8 mouse cellular contexts compared by ENCODE assay signal in genomic region chr11:54256624-54257376, GRCm38 (mm10). TPM values are rescaled to one million over a fixed set of nuclear protein-coding genes. Genes with fewer than 3 reads are reported as not detected.
DNase-seq lines count a peak whose midpoint lies in the region; ATAC-seq and TF ChIP-seq lines count a peak whose summit lies in the region.
"Had no signal": no experiment of that assay in that cellular context is flagged by ENCODE, and none has a peak within 500 bp of the region (broad histone marks: within the 10 kb centered on the region; RNA-seq: fewer than 3 reads in every experiment).

No protein-coding gene starts in this region.

- ATAC-seq in forebrain, postnatal 0 days: peak; percentile 86
- ATAC-seq in hindbrain, embryonic 14.5 days (ENCODE audit: low FRiP score): peak; percentile 78; the same call in 1 of the 2 replicates

- peak; percentile 95 for DNase-seq in MN1 (ENCODE audit: low spot score)
- DNase-seq in brain, adult 2 months (ENCODE audit: low read depth, low spot score): peak; percentile 94
- peak; percentile 78 for DNase-seq in forebrain, postnatal 0 days
- DNase-seq in hindbrain, embryonic 14.5 days (ENCODE audit: low spot score): peak; percentile 81
- DNase-seq in left cerebral cortex, adult 2 months (ENCODE audit: extremely low spot score in 1 of 2, low spot score in 2 of 2): peak; percentile 43 to 49
- peak; percentile 83 for DNase-seq in mesoderm, embryonic 11.5 days (ENCODE audit: low read depth, low spot score)

- H3K4me3 ChIP-seq in forebrain, postnatal 0 days (ENCODE audit: low read depth, low read length): no peak overlapping the region
- H3K4me3 ChIP-seq in hindbrain, embryonic 14.5 days (replicated peaks; ENCODE audit: low read length): no peak overlapping the region
- H3K4me3 ChIP-seq in left cerebral cortex, adult 2 months: no peak overlapping the region
- H3K4me3 ChIP-seq in small intestine, adult 2 months (ENCODE audit: low read depth, low read length): no peak overlapping the region

- no peaks in the 10 kb centered on the region for H3K27me3 ChIP-seq in forebrain, postnatal 0 days (ENCODE audit: insufficient read depth, low read length)
- no peaks in the 10 kb centered on the region for H3K27me3 ChIP-seq in hindbrain, embryonic 14.5 days (ENCODE audit: control insufficient read depth, insufficient read depth, low read length)
- H3K27me3 ChIP-seq in small intestine, adult 2 months (ENCODE audit: control insufficient read depth, insufficient read depth, low read length): no peaks in the 10 kb centered on the region

- no peaks in the 10 kb centered on the region for H3K36me3 ChIP-seq in forebrain, postnatal 0 days (ENCODE audit: insufficient read depth)
- H3K36me3 ChIP-seq in hindbrain, embryonic 14.5 days (replicated peaks; ENCODE audit: control insufficient read depth, insufficient read depth): no peaks in the 10 kb centered on the region
- H3K36me3 ChIP-seq in small intestine, adult 2 months (ENCODE audit: control insufficient read depth, insufficient read depth, low read length): no peaks in the 10 kb centered on the region

- no peaks in the 10 kb centered on the region for H3K9me3 ChIP-seq in forebrain, postnatal 0 days (ENCODE audit: low read length)
- H3K9me3 ChIP-seq in hindbrain, embryonic 14.5 days (ENCODE audit: control insufficient read depth, low read length): no peaks in the 10 kb centered on the region

- intact Hi-C loops in left cerebral cortex, adult 2 months (cut with DNase I): loop anchor here (1.0 to 10.0 kb wide), 3 partner anchors 112 to 322 kb away; no protein-coding TSS in a partner anchor

- TF ChIP-seq POLR2A in small intestine, adult 2 months (IDR thresholded peaks at IDR 0.05; ENCODE audit: low read depth, low read length): no peak

- H3K4me1 ChIP-seq in forebrain, postnatal 0 days (ENCODE audit: insufficient read depth): no peaks in the 10 kb centered on the region
- no peaks in the 10 kb centered on the region for H3K4me1 ChIP-seq in hindbrain, embryonic 14.5 days (replicated peaks; ENCODE audit: control insufficient read depth, insufficient read depth, low read length)
- no peaks in the 10 kb centered on the region for H3K4me1 ChIP-seq in small intestine, adult 2 months (ENCODE audit: control insufficient read depth, insufficient read depth, insufficient read length, low read length)

- 31% methylated on average over 3 of the region's 3 CpGs for WGBS in forebrain, postnatal 0 days
- WGBS in hindbrain, embryonic 14.5 days: 37% methylated on average over 3 of the region's 3 CpGs
- 74% methylated on average over 3 of the region's 3 CpGs for WGBS in small intestine, adult 2 months

- H3K9ac ChIP-seq in forebrain, postnatal 0 days: no peak overlapping the region
- H3K9ac ChIP-seq in hindbrain, embryonic 14.5 days: no peak overlapping the region

- no peak overlapping the region for H3K4me2 ChIP-seq in forebrain, postnatal 0 days (ENCODE audit: low read depth)
- no peak overlapping the region for H3K4me2 ChIP-seq in hindbrain, embryonic 14.5 days (replicated peaks)

- no peak overlapping the region for H3K27ac ChIP-seq in forebrain, postnatal 0 days (ENCODE audit: low read depth, low read length)
- H3K27ac ChIP-seq in hindbrain, embryonic 14.5 days: no peak overlapping the region
- H3K27ac ChIP-seq in left cerebral cortex, adult 2 months: no peak overlapping the region
- H3K27ac ChIP-seq in small intestine, adult 2 months (ENCODE audit: insufficient read depth, low read depth, low read length): no peak overlapping the region

- TF ChIP-seq CTCF in forebrain, postnatal 0 days (IDR thresholded peaks at IDR 0.05; ENCODE audit: low read depth): peak; percentile 80
- TF ChIP-seq CTCF in left cerebral cortex, adult 2 months (IDR thresholded peaks at IDR 0.05): peak; percentile 65
- TF ChIP-seq CTCF in small intestine, adult 2 months (IDR thresholded peaks at IDR 0.05; ENCODE audit: extremely low read depth, insufficient read length, insufficient replicate concordance, low read depth, low read length): peak; percentile 60; the same call in 1 of the 2 replicates

RNA-seq across cellular contexts. Expression of gene Csf2, which starts 7.3 kb away (rescaled TPM):
- total RNA-seq in forebrain, postnatal 0 days (2014; rRNA removed): not detected in 2 replicates
- not detected in 2 replicates for polyA plus RNA-seq in forebrain, postnatal 0 days (2015; fragmentation: Nextera tagmentation; extraction: Ambion mirVana)
- not detected in 2 replicates for polyA plus RNA-seq in hindbrain, embryonic 14.5 days (2014; fragmentation: Nextera tagmentation; extraction: Ambion mirVana)
- not detected for total RNA-seq in left cerebral cortex, adult 2 months (2021)
- 0.13 and 0.22 TPM in 2 replicates for polyA plus RNA-seq in small intestine, adult 2 months (2012; rRNA removed)
- polyA plus RNA-seq: stomach, embryonic 14.5 days had no signal

RNA-seq across cellular contexts. Expression of gene Il3, which starts 10.3 kb away (rescaled TPM):
- total RNA-seq in forebrain, postnatal 0 days (2014; rRNA removed): not detected in 2 replicates
- not detected in 2 replicates for polyA plus RNA-seq in forebrain, postnatal 0 days (2015; fragmentation: Nextera tagmentation; extraction: Ambion mirVana)
- not detected in 2 replicates for polyA plus RNA-seq in hindbrain, embryonic 14.5 days (2014; fragmentation: Nextera tagmentation; extraction: Ambion mirVana)
- not detected for total RNA-seq in left cerebral cortex, adult 2 months (2021)
- polyA plus RNA-seq in small intestine, adult 2 months (2012; rRNA removed): not detected in 2 replicates
- polyA plus RNA-seq: stomach, embryonic 14.5 days had no signal

RNA-seq across cellular contexts. Expression of gene Acsl6, which starts 46.8 kb away (rescaled TPM):
- total RNA-seq in forebrain, postnatal 0 days (2014; rRNA removed): 56.3 and 57.7 TPM in 2 replicates
- 44.7 and 48.5 TPM in 2 replicates for polyA plus RNA-seq in forebrain, postnatal 0 days (2015; fragmentation: Nextera tagmentation; extraction: Ambion mirVana)
- polyA plus RNA-seq in hindbrain, embryonic 14.5 days (2014; fragmentation: Nextera tagmentation; extraction: Ambion mirVana): 42.4 and 44.2 TPM in 2 replicates
- 100 to 1,000 TPM; 200 to 201 TPM for total RNA-seq in left cerebral cortex, adult 2 months (2021)
- polyA plus RNA-seq in small intestine, adult 2 months (2012; rRNA removed): 0.42 and 0.81 TPM in 2 replicates

Comparison
In these comparisons a context has a peak if more than half of its experiments do, and no peak if none do; other contexts are left out.
1. RNA of gene Acsl6, which starts 46.8 kb away (polyA plus RNA-seq): 44.7 to 48.5 TPM in forebrain, postnatal 0 days and 42.4 to 44.2 TPM in hindbrain, embryonic 14.5 days; 0.42 to 0.81 TPM in small intestine, adult 2 months; every median in the first group is over 10 times any median in the second.
2. Peak in every context shown above with its lines, with median percentiles within 50 percentile points of each other: DNase-seq and CTCF ChIP-seq.